Mouse (Mus musculus): ENCODE measurements around the gene Cysrt1. TPM values are rescaled to one million over a fixed set of nuclear protein-coding genes. Genes with fewer than 3 reads are reported as not detected.

Gene Cysrt1
- total RNA-seq, 2 experiments from 2014 or later: not detected

DNA sequence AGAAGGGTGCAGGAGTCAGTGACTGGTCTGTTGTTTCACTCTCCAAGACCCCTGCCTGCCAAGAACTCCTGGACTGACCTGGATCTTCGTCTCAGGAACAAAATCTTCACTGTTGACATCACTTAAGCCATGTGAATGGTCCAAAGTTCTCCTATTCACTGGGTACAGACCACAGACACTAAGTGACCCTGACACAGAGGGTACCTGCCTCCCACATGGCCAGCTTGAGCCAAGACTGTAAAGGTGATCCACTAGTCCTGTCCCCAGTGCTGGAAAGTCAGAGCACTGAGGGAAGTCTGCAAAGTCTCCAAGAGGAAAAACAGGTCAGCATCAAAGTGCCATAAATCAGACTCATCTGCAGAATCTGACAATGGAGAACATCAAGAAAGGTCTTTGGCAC, 34.7 kb downstream of the Cysrt1 start:
- no peak for DNase-seq

DNA sequence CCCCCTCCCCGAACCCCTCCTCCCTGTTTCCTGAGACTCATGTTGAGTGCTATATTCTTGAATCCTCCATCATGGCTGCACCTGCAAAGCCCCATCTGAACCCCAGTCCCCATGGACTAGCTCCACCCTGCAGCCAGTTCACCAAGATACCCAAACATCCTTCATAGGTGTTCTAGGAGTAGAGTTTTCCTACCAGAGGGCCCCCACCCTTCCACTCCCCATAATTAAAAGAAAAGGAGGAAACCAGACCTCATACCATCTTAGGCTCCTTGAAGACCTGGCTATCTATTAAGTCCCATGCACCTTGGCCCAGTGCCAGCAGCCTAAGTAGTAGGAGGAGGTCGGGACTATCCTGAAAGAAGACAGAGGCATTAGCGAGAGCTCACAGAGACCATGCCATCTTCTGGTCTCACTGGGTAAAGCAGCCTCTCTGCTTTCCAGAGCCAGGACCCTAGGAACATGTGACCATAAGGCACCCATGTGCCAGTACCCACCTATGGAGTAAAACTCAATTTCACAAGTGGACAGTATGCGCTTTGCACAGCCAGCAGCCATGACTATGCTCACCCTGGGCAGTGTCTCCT, 38.5 kb downstream of the Cysrt1 start:
- DNase-seq: no peak

DNA sequence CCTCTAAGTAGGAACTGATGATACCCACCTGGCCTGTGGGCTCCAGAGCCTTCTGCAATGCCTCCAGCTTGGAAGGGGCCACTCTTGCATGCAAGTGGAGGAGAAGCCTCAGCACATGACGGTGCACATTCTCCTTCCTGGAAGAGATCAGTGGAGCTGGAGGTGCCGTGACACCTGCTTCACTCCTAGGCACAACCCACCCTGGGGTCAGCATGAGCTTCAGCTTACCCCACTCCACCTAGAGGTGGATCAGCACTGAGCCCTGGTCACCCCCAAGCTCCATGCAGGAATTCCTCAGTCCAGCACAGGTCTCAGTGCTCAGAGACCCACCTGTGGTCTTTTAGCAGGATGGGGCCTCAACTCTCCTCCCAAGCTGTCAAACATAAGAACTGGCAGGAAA, 41.6 kb downstream of the Cysrt1 start:
- no peak for DNase-seq

DNA sequence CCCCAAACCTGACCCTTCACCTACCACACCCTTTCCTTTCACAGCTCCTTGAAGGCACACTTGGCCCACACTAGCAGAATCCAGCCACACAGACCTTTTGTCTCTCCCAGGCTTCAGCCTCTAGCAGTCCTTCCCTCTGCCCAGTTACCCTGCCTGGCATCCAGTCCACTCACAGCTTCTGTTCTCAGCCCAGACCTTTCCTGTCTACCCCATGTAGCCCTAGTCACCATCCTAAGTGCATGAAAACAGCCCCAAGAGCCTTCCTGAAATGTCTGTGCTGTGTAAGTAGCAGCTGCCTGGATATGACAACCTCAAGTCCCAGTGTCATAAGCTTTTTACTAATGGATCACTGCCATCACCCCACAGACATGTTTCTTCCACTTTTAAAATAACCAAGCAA, 44.3 kb downstream of the Cysrt1 start:
- no peak for DNase-seq

DNA sequence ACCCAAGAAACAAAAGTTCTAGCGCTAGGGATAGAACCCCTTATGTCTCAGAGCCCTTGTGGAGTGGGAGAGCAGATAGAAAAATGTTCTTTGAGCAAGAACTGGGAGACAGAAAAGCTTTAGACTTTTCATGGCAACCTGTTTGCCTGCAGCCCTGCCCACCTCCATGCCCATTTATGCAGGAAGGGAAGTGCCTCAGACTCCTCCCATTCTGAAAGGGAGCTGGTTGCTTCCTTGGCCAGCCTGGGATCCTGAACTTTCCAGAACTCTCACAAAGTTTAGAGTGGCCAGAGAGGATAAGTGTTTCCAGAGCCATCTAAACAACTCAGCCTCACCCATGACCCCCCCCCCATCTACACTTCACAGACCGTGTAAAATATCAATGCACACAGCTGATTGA, 45.1 kb downstream of the Cysrt1 start:
- DNase-seq: no peak

DNA sequence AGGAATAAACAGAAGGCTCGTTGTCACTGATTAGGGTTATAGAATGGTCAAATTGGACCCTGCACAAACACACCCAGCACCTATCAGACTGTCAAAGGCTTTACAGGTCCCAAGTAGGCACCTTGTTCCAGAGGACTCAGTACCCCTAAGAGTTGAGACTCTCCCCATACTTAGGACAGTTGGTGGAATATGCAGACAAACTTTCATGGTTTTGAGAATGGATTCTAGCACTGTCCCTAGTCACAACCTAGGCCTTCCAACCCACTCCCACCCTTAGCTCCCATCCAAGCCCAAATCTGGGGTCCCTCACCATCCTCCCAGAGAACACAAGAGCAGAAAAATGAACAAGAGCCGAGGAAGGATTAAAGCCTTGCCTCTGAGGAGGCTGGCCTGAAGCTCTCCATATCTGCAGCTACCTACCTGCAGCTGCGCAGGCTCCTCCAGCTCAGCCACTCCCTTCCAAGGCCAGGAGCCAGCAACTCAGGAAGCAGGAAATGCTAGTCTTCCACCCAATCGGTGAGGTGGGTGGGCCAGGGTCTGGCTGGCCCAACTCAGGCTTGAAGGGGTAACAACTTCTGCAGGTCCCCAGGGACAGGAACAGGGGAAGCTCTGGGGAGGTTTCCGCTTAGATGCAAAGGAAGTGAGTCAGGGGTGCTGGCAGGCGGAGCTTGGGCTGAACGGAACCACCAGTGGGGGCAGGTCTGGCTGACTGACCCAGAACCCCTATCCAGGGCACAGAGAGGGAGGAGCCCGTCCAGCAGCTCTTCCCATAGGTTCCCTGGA, 45.9 kb downstream of the Cysrt1 start, which contains the start of gene Tor4a:
Gene Tor4a (minus strand): TSS at position 715 of the 783 bp plus-strand sequence.
- peak; percentile 32 for DNase-seq

DNA sequence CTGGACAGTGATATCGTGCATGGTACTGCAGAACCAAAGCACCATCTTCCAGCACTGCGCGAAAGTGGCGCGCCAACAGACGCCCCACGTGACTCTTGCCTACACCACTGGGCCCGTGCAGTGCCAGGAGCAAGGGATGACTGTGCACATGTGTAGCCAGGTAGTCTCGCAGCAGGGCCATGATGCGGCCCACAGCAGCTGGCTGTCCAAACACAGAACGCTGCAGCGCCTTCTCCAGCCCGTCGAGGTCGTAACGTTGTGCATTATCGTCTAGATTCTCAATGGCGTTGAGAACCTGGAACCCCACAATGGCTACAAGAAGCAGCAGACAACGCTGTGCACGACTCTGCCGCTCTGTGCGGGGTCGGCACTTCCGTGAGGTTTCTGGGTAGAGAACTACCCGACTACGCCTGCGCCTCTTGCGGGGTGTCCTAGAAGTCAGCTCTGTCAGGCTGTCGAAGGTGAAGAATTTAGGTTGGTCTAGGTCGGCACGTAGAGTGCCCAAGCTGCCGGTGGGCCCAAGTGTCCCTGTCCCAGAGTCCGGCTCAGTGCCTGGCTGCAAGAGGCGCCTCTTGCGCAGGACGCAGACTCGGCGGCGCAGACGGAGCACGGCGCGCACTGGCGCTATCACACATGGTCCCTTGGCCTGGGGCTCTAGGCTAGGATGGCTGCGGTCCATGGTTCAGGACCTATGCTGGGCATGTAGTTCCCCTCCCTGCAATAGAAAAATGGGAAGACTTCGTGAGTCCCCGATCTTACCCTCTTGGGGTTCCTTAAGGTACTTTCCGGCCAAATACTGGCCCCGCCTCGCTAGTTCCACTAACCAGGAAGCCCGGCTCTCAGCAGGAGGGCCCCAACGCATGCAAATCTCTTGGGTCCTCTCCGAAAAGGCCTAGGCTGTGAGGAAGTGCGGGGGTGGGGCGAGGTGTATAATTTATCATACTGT, 46.8 kb downstream of the Cysrt1 start:
- DNase-seq: no peak

DNA sequence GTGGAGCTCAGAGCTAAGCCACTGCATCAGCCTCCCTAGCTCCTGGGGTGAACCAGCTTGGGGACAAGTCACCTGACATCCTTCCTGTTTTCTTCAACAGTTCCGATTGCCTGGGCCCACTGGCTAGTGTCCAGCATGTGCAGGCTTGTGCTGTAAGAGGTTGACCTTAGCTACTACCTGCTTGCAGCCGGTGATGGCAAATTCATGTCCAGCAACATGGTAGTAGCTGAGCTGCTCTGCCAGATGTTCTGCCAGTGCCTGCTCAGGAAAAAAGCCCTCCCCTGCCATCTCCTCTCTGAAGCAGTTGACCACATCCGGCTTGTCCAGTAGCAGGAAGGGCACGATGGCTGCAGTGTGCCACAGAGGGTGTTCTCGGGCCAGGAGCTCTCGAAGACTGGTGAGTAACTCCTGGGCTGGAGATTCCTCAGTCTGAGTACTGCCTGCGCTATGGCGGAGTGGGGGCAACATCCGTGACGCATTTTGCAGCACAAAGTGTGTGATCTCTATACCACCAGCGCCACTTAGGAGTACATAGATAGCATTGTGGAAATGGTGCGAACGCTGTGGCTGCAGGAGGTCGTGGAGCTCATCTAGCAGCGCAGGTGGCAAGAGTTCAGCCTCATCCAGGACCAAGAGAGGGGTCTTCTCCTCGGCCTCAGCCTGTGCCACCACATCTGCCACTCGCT, 47.6 kb downstream of the Cysrt1 start:
- DNase-seq: no peak

DNA sequence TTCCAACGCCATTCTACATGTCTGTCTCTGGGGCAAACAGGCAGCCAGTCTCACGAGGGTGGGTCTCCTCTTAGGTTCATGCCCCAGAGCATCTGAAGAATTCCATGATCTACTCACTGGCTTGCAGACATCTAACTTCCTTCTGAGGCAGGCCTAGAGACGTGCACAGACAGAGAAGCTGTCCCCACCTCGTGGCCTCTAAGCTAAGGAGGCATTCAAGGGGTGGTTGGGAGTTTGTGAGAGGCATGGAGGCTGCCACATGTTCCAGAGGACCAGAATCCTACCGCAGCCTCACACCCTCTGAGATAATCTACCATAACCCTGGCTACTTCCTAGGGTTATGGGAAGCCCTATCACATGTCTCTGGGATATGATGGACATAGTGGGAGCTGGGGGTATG, 48.2 kb downstream of the Cysrt1 start:
- DNase-seq: no peak

DNA sequence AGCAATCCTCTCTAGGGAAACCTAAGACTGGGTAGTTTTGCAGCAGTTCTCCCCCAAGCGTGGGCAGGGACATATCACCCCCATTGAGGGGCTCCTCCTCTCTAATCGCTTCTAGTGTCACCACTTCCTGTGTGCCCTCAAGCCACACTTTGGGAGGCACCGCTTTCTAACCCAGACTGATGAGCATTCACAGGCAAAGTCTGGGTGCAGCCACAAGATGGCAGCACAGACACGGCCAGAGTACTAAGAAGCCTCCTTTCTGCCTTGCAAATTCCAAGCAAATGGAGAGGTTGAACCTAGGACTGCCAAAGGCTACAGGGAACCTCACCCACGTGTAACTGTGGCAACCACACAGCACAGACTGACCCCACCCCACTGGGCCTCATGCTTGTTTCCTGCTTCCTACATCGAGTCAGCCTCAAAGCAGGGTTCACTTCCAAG, 48.9 kb downstream of the Cysrt1 start:
- peak; percentile 79 for DNase-seq

Other genes with a start within 250 kb of the Cysrt1 start
- 10 to 100 TPM; 25.8 to 36.1 TPM for gene Nsmf, start 188.1 kb downstream of the Cysrt1 start, total RNA-seq (2021)
- gene Entpd8, start 162.1 kb downstream of the Cysrt1 start, total RNA-seq (2021): not detected
- gene Noxa1, start 147.3 kb downstream of the Cysrt1 start, total RNA-seq (2021): not detected
- 10 to 100 TPM; 14.9 to 17.4 TPM for gene Nrarp, start 61.7 kb downstream of the Cysrt1 start, total RNA-seq (2021)
- gene Tor4a, start 45.6 kb downstream of the Cysrt1 start, total RNA-seq (2021): 1 to 10 TPM; 1.9 to 2.9 TPM
- 10 to 100 TPM; 31.1 to 40.5 TPM for gene Nelfb, start 31.0 kb downstream of the Cysrt1 start, total RNA-seq (2021)
- not detected for gene Stpg3, start 27.8 kb downstream of the Cysrt1 start, total RNA-seq (2021)
- not detected for gene Fam166a, start 23.7 kb downstream of the Cysrt1 start, total RNA-seq (2021)
- 100 to 1,000 TPM; 470 to 500 TPM for gene Tubb4b, start 17.8 kb downstream of the Cysrt1 start, total RNA-seq (2021)
- not detected for gene Slc34a3, start 8.1 kb downstream of the Cysrt1 start, total RNA-seq (2021)
- not detected for gene Rnf224, start 5.7 kb downstream of the Cysrt1 start, total RNA-seq (2021)
- 1 to 10 TPM; 1.9 to 2.2 TPM for gene Rnf208, start 197 bp downstream of the Cysrt1 start, total RNA-seq (2021)
- 1 to 10 TPM; 1.3 to 1.4 TPM for gene AL732309.1, start 4.4 kb upstream of the Cysrt1 start, total RNA-seq (2021)
- 10 to 100 TPM; 14.9 to 16.0 TPM for gene Tmem203, start 13.0 kb upstream of the Cysrt1 start, total RNA-seq (2021)
- 1 to 10 TPM; 4.7 to 6.8 TPM for gene Tprn, start 20.2 kb upstream of the Cysrt1 start, total RNA-seq (2021)
- gene Ssna1, start 30.0 kb upstream of the Cysrt1 start, total RNA-seq (2021): 10 to 100 TPM; 39.5 to 40.3 TPM
- gene Anapc2, start 30.0 kb upstream of the Cysrt1 start, total RNA-seq (2021): 10 to 100 TPM; 35.2 to 52.2 TPM
- not detected for gene Tmem210, start 45.7 kb upstream of the Cysrt1 start, total RNA-seq (2021)
- under 1 TPM in 1 of 2 experiments, not detected in 1; 0.26 TPM for gene Lrrc26, start 47.5 kb upstream of the Cysrt1 start, total RNA-seq (2021)
- under 1 TPM; 0.47 to 0.63 TPM for gene Grin1, start 76.7 kb upstream of the Cysrt1 start, total RNA-seq (2021)
- gene Man1b1, start 89.9 kb upstream of the Cysrt1 start, total RNA-seq (2021): 10 to 100 TPM; 21.0 to 25.2 TPM
- 1 to 10 TPM; 7.9 to 9.5 TPM for gene Dpp7, start 113.9 kb upstream of the Cysrt1 start, total RNA-seq (2021)
- gene Uap1l1, start 123.2 kb upstream of the Cysrt1 start, total RNA-seq (2021): 1 to 10 TPM; 9.0 to 9.8 TPM
- gene Sapcd2, start 129.9 kb upstream of the Cysrt1 start, total RNA-seq (2021): 1 to 10 TPM; 2.1 to 3.7 TPM
- gene Entpd2, start 153.4 kb upstream of the Cysrt1 start, total RNA-seq (2021): 10 to 100 TPM; 29.9 to 30.5 TPM
- 10 to 100 TPM; 25.2 to 37.3 TPM for gene Npdc1, start 156.9 kb upstream of the Cysrt1 start, total RNA-seq (2021)
- gene Fut7, start 180.8 kb upstream of the Cysrt1 start, total RNA-seq (2021): not detected
- 10 to 100 TPM; 10.4 to 14.1 TPM for gene Abca2, start 186.3 kb upstream of the Cysrt1 start, total RNA-seq (2021)
- gene Clic3, start 214.4 kb upstream of the Cysrt1 start, total RNA-seq (2021): under 1 TPM in 1 of 2 experiments, not detected in 1; 0.52 TPM
- gene Paxx, start 218.6 kb upstream of the Cysrt1 start, total RNA-seq (2021): 10 to 100 TPM; 23.5 to 25.2 TPM
- gene Ptgds, start 227.6 kb upstream of the Cysrt1 start, total RNA-seq (2021): 1 to 10 TPM; 1.7 to 9.6 TPM